Mouse (Mus musculus) liver, embryonic 11.5 days (tissue): ENCODE results near the gene Myh10. TPM values are rescaled to one million over a fixed set of nuclear protein-coding genes. Genes with fewer than 3 reads are reported as not detected.

Source experiments
- ATAC-seq: fragments of 200-750 bp; cut with Nextera tagmentation; replicated peaks from 2 replicates; pipeline ENCODE4 v1.8.0; 2017; ENCODE audit warnings: moderate number of reproducible peaks, mild to moderate bottlenecking, moderate TSS enrichment, moderate library complexity; ENCODE audit not compliant: low FRiP score
- DNase-seq: peaks from one replicate; pipeline ENCODE4 v3.0.0-alpha.2; 2017; ENCODE audit warnings: low spot score
- H3K27ac ChIP-seq: fragments of 300-500 bp; sonication (generic); 2 replicates; pipeline ENCODE4 v1.5.1; 2014; ENCODE audit warnings: mild to moderate bottlenecking, low read depth, low read length, control low read depth
- H3K27me3 ChIP-seq: fragments of 300-500 bp; sonication (generic); replicated peaks from 2 replicates; pipeline ENCODE4 v1.6.1; 2014; ENCODE audit warnings: low read length, mixed read lengths; ENCODE audit not compliant: control insufficient read depth, insufficient read depth
- H3K36me3 ChIP-seq: fragments of 300-500 bp; sonication (generic); 2 replicates; pipeline ENCODE4 v1.6.1; 2014; ENCODE audit warnings: mild to moderate bottlenecking, low read length, moderate library complexity, mixed read lengths; ENCODE audit not compliant: control insufficient read depth, insufficient read depth
- H3K4me1 ChIP-seq: fragments of 300-500 bp; sonication (generic); replicated peaks from 2 replicates; pipeline ENCODE4 v1.6.1; 2014; ENCODE audit warnings: low read length, mixed read lengths; ENCODE audit not compliant: control insufficient read depth, insufficient read depth
- H3K4me2 ChIP-seq: fragments of 300-500 bp; sonication (generic); 2 replicates; pipeline ENCODE4 v1.6.1; 2014; ENCODE audit warnings: mild to moderate bottlenecking, control low read depth, moderate library complexity
- H3K4me3 ChIP-seq: fragments of 300-500 bp; sonication (generic); 2 replicates; pipeline ENCODE4 v1.5.1; 2014; ENCODE audit warnings: low read depth, low read length, control low read depth
- H3K9ac ChIP-seq: fragments of 300-500 bp; sonication (generic); 2 replicates; pipeline ENCODE4 v1.6.1; 2014; ENCODE audit warnings: low read depth, low read length, control low read depth
- H3K9me3 ChIP-seq: fragments of 300-500 bp; sonication (generic); 2 replicates; pipeline ENCODE4 v1.6.1; 2016; ENCODE audit warnings: low read length, inconsistent platforms, mixed read lengths; ENCODE audit not compliant: control insufficient read depth
- WGBS: fragments of 180-500 bp; shearing (Covaris S2); extraction: QIAGEN DNeasy Blood & Tissue Kit; methylation state at CpG from one replicate; pipeline ENCODE4 v1.1.7; 2014; 5-methylcytosine and 5-hydroxymethylcytosine counted together
- polyA plus RNA-seq: library from polyadenylated mRNA; unstranded; fragments of >200 nt; fragmentation: Nextera tagmentation; extraction: Ambion mirVana; gene quantifications from 2 replicates; pipeline ENCODE4 v1.2.1, GENCODE M21; 2014

The Myh10 gene
- polyA plus RNA-seq, 1 experiment from 2014 or later = 76.5 TPM

DNA sequence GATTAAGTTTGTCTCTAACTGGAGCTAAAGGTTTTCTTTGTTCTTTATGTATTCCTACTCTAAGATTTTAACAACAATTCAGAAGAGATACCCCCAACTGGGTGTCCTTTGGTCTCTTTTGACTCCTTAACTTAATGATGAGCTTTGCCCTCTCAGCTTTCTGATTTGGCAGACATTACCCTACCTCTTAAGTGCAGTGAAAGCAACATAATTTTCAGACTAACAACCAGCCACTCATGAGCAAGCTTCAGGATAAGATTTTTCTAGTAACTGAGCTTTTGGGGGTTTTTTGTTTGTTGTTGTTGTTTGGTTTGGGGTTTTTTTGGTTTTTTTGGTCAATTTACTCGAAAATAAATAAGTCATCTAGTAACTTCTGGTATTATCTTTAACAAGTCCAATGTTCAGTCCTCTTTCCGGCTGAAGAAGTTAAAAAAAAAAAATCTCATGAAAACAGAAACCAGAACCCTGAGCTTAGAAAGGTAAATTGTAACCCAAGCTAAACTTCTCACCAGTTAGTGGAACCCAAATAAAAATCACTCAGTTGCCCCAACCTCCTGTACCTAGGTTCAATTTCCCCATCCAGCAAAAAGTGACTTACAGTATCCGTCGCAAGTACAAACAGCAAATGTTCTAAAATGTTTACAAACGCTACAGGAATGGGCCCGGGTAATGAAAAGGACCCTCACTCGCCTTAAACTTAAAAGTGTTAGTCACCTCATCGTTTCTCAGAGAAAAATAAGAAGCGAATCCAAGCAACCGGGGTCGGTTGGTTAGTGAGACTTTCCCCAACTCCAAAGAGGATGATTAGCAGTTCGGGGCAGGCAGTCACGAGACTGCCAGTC is 160.5 kb downstream of the Myh10 start:
- no peaks in the 10 kb centered on the region for H3K36me3 ChIP-seq
- peak overlapping the region; percentile 97 for H3K9ac ChIP-seq
- H3K27ac ChIP-seq = peak overlapping the region; percentile 98
- H3K27me3 ChIP-seq = no peaks in the 10 kb centered on the region
- no peaks in the 10 kb centered on the region for H3K9me3 ChIP-seq
- DNase-seq = no peak
- WGBS = 3% methylated on average over 13 of the region's 13 CpGs
- peak overlapping the region; percentile 99 for H3K4me3 ChIP-seq
- no peak for ATAC-seq
- peaks cover 40% of the 10 kb centered on the region for H3K4me1 ChIP-seq
- H3K4me2 ChIP-seq = peak overlapping the region; percentile 88

GRCm38 (mm10) chr11:68852486-68852901 is 161.1 kb downstream of the Myh10 start:
- peak overlapping the region; percentile 88 for H3K4me2 ChIP-seq
- H3K9ac ChIP-seq = peak overlapping the region; percentile 97
- peak; percentile 66 for ATAC-seq
- no peaks in the 10 kb centered on the region for H3K36me3 ChIP-seq
- WGBS = under 1% methylated on average over 36 of the region's 36 CpGs
- H3K4me3 ChIP-seq = peak overlapping the region; percentile 99
- no peaks in the 10 kb centered on the region for H3K27me3 ChIP-seq
- peaks cover 40% of the 10 kb centered on the region for H3K4me1 ChIP-seq
- peak overlapping the region; percentile 98 for H3K27ac ChIP-seq
- no peaks in the 10 kb centered on the region for H3K9me3 ChIP-seq
- peak; percentile 71 for DNase-seq

- peak overlapping the region; percentile 98 for H3K27ac ChIP-seq
- H3K27me3 ChIP-seq = no peaks in the 10 kb centered on the region
- peak; percentile 98 for ATAC-seq
- peak overlapping the region; percentile 99 for H3K4me3 ChIP-seq
- H3K4me1 ChIP-seq = peaks cover 40% of the 10 kb centered on the region
- H3K4me2 ChIP-seq = peak overlapping the region; percentile 88
- H3K9ac ChIP-seq = peak overlapping the region; percentile 97
- DNase-seq = peak; percentile 100
- no peaks in the 10 kb centered on the region for H3K9me3 ChIP-seq
- WGBS = under 1% methylated on average over 42 of the region's 42 CpGs
- H3K36me3 ChIP-seq = no peaks in the 10 kb centered on the region
Measured at GRCm38 (mm10) chr11:68852932-68853409, 161.6 kb downstream of the Myh10 start.

DNA sequence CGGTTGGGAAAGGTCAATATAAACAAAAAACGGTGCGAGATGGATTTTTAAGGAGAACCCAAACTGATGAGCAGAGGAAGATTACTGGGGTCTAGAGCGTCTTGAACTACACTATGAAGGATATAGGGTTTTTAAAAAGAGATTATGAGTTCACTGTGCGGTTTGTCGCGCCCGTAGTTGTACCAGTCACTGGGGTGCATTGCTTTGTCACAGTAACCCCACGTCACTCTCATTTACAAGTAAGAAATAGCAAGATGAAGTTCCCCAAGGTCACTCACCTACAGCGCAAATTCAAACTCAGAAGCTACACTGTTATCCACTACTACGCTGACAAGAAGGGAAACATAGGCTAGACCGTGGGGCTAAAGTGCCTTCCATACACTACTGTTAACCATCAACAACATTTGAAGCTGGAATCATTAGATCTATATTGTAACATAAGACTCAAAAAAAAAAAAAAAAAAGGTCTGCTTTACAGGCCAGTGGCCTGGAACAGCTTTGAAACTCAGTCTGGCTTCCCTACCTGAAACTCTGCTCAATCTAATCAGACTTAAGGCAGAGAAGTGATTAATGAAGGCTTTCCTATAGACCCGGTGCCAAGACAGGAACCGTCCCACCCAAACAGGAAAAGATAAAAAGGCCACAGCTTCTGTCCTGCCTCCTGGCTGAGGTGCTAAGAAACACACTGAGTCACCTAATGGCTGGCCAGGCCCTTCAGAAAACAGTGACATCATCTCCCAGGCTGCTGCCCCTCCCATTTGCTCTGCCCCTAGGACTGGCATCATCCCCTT is 162.4 kb downstream of the Myh10 start:
- Histone ChIP-seq H3K9ac (peak overlapping the region; percentile 73), H3K4me2 (peak overlapping the region; percentile 88), H3K9me3 (no peaks in the 10 kb centered on the region), H3K4me1 (peaks cover 40% of the 10 kb centered on the region), H3K36me3 (no peaks in the 10 kb centered on the region), H3K27me3 (no peaks in the 10 kb centered on the region), H3K27ac (peak overlapping the region; percentile 98), H3K4me3 (peak overlapping the region; percentile 99)
- DNase-seq = no peak
- no peak; the same call in 1 of the 2 replicates for ATAC-seq
- WGBS = 28% methylated on average over 14 of the region's 14 CpGs

- Histone ChIP-seq H3K4me2 (no peak overlapping the region; the same call in 1 of the 2 replicates), H3K27me3 (no peaks in the 10 kb centered on the region), H3K9ac (no peak overlapping the region), H3K36me3 (no peaks in the 10 kb centered on the region), H3K9me3 (no peaks in the 10 kb centered on the region), H3K4me1 (peaks cover 40% of the 10 kb centered on the region), H3K4me3 (no peak overlapping the region), H3K27ac (peak overlapping the region; percentile 98; the same call in 1 of the 2 replicates)
- WGBS = 85% methylated on average over 3 of the region's 3 CpGs
- no peak for ATAC-seq
- no peak for DNase-seq
Measured at GRCm38 (mm10) chr11:68854621-68855020, 163.3 kb downstream of the Myh10 start.

GRCm38 (mm10) chr11:68857329-68857728 is 166.0 kb downstream of the Myh10 start:
- Histone ChIP-seq H3K36me3 (no peaks in the 10 kb centered on the region), H3K4me1 (peaks cover 27% of the 10 kb centered on the region), H3K9ac (no peak overlapping the region), H3K9me3 (no peaks in the 10 kb centered on the region), H3K4me2 (no peak overlapping the region), H3K27me3 (no peaks in the 10 kb centered on the region), H3K27ac (no peak overlapping the region), H3K4me3 (no peak overlapping the region)
- DNase-seq (no peak), ATAC-seq (no peak)
- 83% methylated on average over 3 of the region's 3 CpGs for WGBS

DNA sequence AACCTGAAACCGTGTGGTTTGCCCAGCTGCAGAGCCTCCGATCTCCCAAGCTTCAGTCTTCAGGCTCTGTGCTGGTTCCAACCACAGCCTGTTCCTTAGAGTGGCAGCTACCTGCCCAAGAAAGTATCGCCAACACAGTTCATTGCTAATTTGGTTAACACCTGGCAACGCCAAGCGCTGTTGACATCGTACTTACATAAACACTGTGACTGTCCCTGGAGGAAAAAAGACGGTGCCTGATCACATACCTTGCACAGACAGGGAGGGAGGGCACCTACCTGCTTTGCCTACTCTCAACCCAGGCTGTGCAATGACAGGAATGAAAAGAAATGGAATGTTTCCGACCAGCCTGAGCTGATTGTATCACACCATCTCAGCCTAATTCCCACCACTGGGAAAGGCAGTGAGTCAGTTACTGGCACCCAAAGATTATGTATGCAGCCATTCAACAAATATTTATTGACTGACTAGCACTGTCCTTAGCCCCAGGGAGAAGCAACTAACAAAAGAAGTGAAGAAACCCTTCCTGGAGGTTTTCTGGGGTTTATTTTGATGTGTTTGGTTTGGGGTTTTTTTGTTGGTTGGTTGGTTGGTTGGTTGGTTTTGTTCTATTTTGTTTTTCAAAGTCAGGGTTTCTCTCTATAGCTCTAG is 168.7 kb downstream of the Myh10 start:
- Histone ChIP-seq H3K27me3 (no peaks in the 10 kb centered on the region), H3K4me3 (no peak overlapping the region), H3K36me3 (no peaks in the 10 kb centered on the region), H3K9ac (no peak overlapping the region), H3K4me1 (peaks cover 15% of the 10 kb centered on the region), H3K4me2 (no peak overlapping the region), H3K27ac (no peak overlapping the region), H3K9me3 (no peaks in the 10 kb centered on the region)
- DNase-seq (no peak), ATAC-seq (no peak)
- 76% methylated on average over 8 of the region's 8 CpGs for WGBS

DNA sequence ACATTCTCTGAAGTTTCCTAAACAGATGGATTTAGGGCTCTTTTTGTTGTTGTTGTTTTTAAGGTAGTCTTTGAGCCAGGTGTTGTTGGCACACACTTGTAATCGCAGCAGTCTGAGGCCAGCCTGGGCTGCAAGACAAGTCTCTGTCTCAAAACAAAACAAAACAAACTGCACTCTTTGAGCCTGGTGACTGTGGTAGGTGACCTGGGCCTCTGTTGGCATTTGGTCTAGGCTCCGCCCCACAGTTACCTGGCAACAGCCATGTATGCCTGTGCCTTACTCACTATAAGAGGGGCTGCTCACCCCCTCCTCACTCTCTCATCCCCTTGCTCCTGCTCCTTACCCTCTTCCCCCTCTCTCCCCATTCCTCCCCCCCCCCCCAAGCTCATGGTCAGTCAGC is 170.9 kb downstream of the Myh10 start:
- no peak overlapping the region for H3K4me2 ChIP-seq
- no peaks in the 10 kb centered on the region; the same call in none of the 2 replicates for H3K4me1 ChIP-seq
- H3K4me3 ChIP-seq = no peak overlapping the region
- no peaks in the 10 kb centered on the region for H3K27me3 ChIP-seq
- H3K27ac ChIP-seq = no peak overlapping the region
- ATAC-seq (no peak), DNase-seq (no peak)
- H3K36me3 ChIP-seq = no peaks in the 10 kb centered on the region
- H3K9me3 ChIP-seq = no peaks in the 10 kb centered on the region
- WGBS = 75% methylated on average over 2 of the region's 2 CpGs
- no peak overlapping the region for H3K9ac ChIP-seq
